Mouse (Mus musculus) intestine, postnatal 0 days (tissue): Measurements from ENCODE around the gene Clec12b. TPM values are rescaled to one million over a fixed set of nuclear protein-coding genes. Genes with fewer than 3 reads are reported as not detected.

Experiments used
- ATAC-seq: fragments of 200-750 bp; cut with Nextera tagmentation; 2 replicates; pipeline ENCODE4 v1.8.0; 2017; ENCODE audit warnings: mild to moderate bottlenecking, moderate TSS enrichment, moderate library complexity
- H3K27ac ChIP-seq: fragments of 300-500 bp; sonication (generic); 2 replicates; pipeline ENCODE4 v1.5.1; 2014; ENCODE audit warnings: mild to moderate bottlenecking, low read depth, low read length, moderate library complexity
- H3K27me3 ChIP-seq: fragments of 300-500 bp; sonication (generic); replicated peaks from 2 replicates; pipeline ENCODE4 v1.6.1; 2014; ENCODE audit warnings: low read length, mixed read lengths; ENCODE audit not compliant: control insufficient read depth, insufficient read depth
- H3K36me3 ChIP-seq: fragments of 300-500 bp; sonication (generic); 2 replicates; pipeline ENCODE4 v1.6.1; 2014; ENCODE audit warnings: mild to moderate bottlenecking, moderate library complexity; ENCODE audit not compliant: control insufficient read depth, insufficient read depth
- H3K4me1 ChIP-seq: fragments of 300-500 bp; sonication (generic); replicated peaks from 2 replicates; pipeline ENCODE4 v1.6.1; 2014; ENCODE audit warnings: antibody characterized with exemption, low read length, mixed read lengths; ENCODE audit not compliant: control insufficient read depth, insufficient read depth
- H3K4me2 ChIP-seq: fragments of 300-500 bp; sonication (generic); replicated peaks from 2 replicates; pipeline ENCODE4 v1.6.1; 2014; ENCODE audit warnings: low read depth, mild to moderate bottlenecking, moderate library complexity
- H3K4me3 ChIP-seq: fragments of 300-500 bp; sonication (generic); 2 replicates; pipeline ENCODE4 v1.5.1; 2014; ENCODE audit warnings: low read depth, low read length
- H3K9ac ChIP-seq: fragments of 300-500 bp; sonication (generic); 2 replicates; pipeline ENCODE4 v1.6.1; 2014; ENCODE audit warnings: mild to moderate bottlenecking, low read depth, low read length
- H3K9me3 ChIP-seq: fragments of 300-500 bp; sonication (generic); 2 replicates; pipeline ENCODE4 v1.6.1; 2016; ENCODE audit warnings: mixed run types; ENCODE audit not compliant: control insufficient read depth
- CTCF ChIP-seq: sonication (generic); IDR thresholded peaks from 2 replicates; pipeline ENCODE4 v1.5.1; 2016; ENCODE audit warnings: low read depth, mild to moderate bottlenecking, control low read depth, antibody characterized with exemption, moderate library complexity
- WGBS: fragments of 180-500 bp; shearing (Covaris S2); extraction: QIAGEN DNeasy Blood & Tissue Kit; methylation state at CpG from one replicate; pipeline ENCODE4 v1.1.7; 2014; 5-methylcytosine and 5-hydroxymethylcytosine counted together
- polyA plus RNA-seq: library from polyadenylated mRNA; unstranded; fragments of >200 nt; fragmentation: Nextera tagmentation; extraction: Ambion mirVana; gene quantifications from 2 replicates; pipeline ENCODE4 v1.2.1, GENCODE M21; 2015

Clec12b gene
- 0.14 TPM in 2 replicates for polyA plus RNA-seq

- WGBS, result 88% methylated on average over 2 of the region's 2 CpGs
- Histone ChIP-seq H3K4me2 (no peak within 1 kb of the TSS), H3K4me3 (no peak within 1 kb of the TSS), H3K36me3 (no peaks in the 10 kb centered on the region), H3K9me3 (no peaks in the 10 kb centered on the region), H3K4me1 (no peaks in the 10 kb centered on the region), H3K27me3 (no peaks in the 10 kb centered on the region), H3K27ac (no peak within 1 kb of the TSS), H3K9ac (no peak within 1 kb of the TSS)
- no peak for TF ChIP-seq CTCF
- ATAC-seq, result no peak
These were observed at the start of gene Clec12b for GRCm38 (mm10) chr6:129385774-129386173. Clec12b (minus strand) TSS chr6:129385874.

- Histone ChIP-seq H3K4me2 (no peak overlapping the region), H3K4me3 (no peak overlapping the region), H3K36me3 (no peaks in the 10 kb centered on the region), H3K27ac (no peak overlapping the region), H3K9ac (no peak overlapping the region), H3K4me1 (no peaks in the 10 kb centered on the region), H3K9me3 (no peaks in the 10 kb centered on the region), H3K27me3 (no peaks in the 10 kb centered on the region)
- 80% methylated on average over 5 of the region's 5 CpGs for WGBS
- TF ChIP-seq CTCF, result no peak
- no peak for ATAC-seq
These were observed 48.6 kb upstream of the Clec12b start for GRCm38 (mm10) chr6:129434239-129434638.

GRCm38 (mm10) chr6:129427281-129427680 lies 41.6 kb upstream of the Clec12b start:
- H3K4me2 ChIP-seq, result no peak overlapping the region
- H3K4me1 ChIP-seq, result no peaks in the 10 kb centered on the region
- no peaks in the 10 kb centered on the region for H3K9me3 ChIP-seq
- ATAC-seq, result no peak
- H3K27ac ChIP-seq, result no peak overlapping the region
- no peaks in the 10 kb centered on the region for H3K27me3 ChIP-seq
- H3K36me3 ChIP-seq, result no peaks in the 10 kb centered on the region
- H3K9ac ChIP-seq, result no peak overlapping the region
- TF ChIP-seq CTCF, result no peak
- 77% methylated on average over 4 of the region's 4 CpGs for WGBS
- no peak overlapping the region for H3K4me3 ChIP-seq

GRCm38 (mm10) chr6:129425812-129426211 lies 40.1 kb upstream of the Clec12b start:
- no peak for ATAC-seq
- Histone ChIP-seq H3K9me3 (no peaks in the 10 kb centered on the region), H3K27me3 (no peaks in the 10 kb centered on the region), H3K9ac (no peak overlapping the region), H3K4me1 (no peaks in the 10 kb centered on the region), H3K36me3 (no peaks in the 10 kb centered on the region), H3K4me3 (no peak overlapping the region), H3K27ac (no peak overlapping the region), H3K4me2 (no peak overlapping the region)
- 30% methylated on average over 5 of the region's 5 CpGs for WGBS
- TF ChIP-seq CTCF, result no peak

GRCm38 (mm10) chr6:129425217-129425616 lies 39.5 kb upstream of the Clec12b start:
- no peaks in the 10 kb centered on the region for H3K27me3 ChIP-seq
- H3K4me2 ChIP-seq, result no peak overlapping the region
- H3K4me1 ChIP-seq, result no peaks in the 10 kb centered on the region
- H3K4me3 ChIP-seq, result no peak overlapping the region
- no peak overlapping the region for H3K27ac ChIP-seq
- 33% methylated on average over 5 of the region's 5 CpGs for WGBS
- no peak for ATAC-seq
- no peaks in the 10 kb centered on the region for H3K9me3 ChIP-seq
- no peak overlapping the region for H3K9ac ChIP-seq
- no peaks in the 10 kb centered on the region for H3K36me3 ChIP-seq
- TF ChIP-seq CTCF, result no peak

- whole genome bisulfite sequencing, result 26% methylated on average over 1 of the region's 1 CpGs
- Histone ChIP-seq H3K36me3 (no peaks in the 10 kb centered on the region), H3K4me1 (no peaks in the 10 kb centered on the region), H3K27me3 (no peaks in the 10 kb centered on the region), H3K9ac (no peak overlapping the region), H3K9me3 (no peaks in the 10 kb centered on the region), H3K4me3 (no peak overlapping the region), H3K27ac (no peak overlapping the region), H3K4me2 (no peak overlapping the region)
- TF ChIP-seq CTCF, result peak; percentile 92
- peak; percentile 83 for ATAC-seq
These were observed 38.0 kb upstream of the Clec12b start for GRCm38 (mm10) chr6:129423734-129424072.
